Mouse (Mus musculus): Measurements from ENCODE around the gene Tmem11.
"Not testable (repeated sequence)": the region's sequence is repeated elsewhere in the genome, so short reads cannot be mapped to it uniquely, and the experiment has no call there.

The Tmem11 gene

GRCm38 (mm10) chr11:60886986-60887385 is 7.9 kb upstream of the Tmem11 start:
- not testable (repeated sequence) for DNase-seq (ENCODE audit: low read depth, low spot score)

- no peak for DNase-seq (ENCODE audit: low read depth, low spot score)
Measured at GRCm38 (mm10) chr11:60882386-60882785, 3.3 kb upstream of the Tmem11 start.

- no peak for DNase-seq (ENCODE audit: low read depth, low spot score)
Measured at GRCm38 (mm10) chr11:60880559-60880958, 1.5 kb upstream of the Tmem11 start.

GRCm38 (mm10) chr11:60879423-60879822 is 351 bp upstream of the Tmem11 start:
- peak; percentile 72 for DNase-seq (ENCODE audit: low read depth, low spot score)

GRCm38 (mm10) chr11:60878056-60878612 is 938 bp downstream of the Tmem11 start:
- peak; percentile 30 for DNase-seq (ENCODE audit: low read depth, low spot score)

- no peak for DNase-seq (ENCODE audit: low read depth, low spot score)
Measured at GRCm38 (mm10) chr11:60873101-60873500, 6.0 kb downstream of the Tmem11 start.

GRCm38 (mm10) chr11:60871409-60871808 is 7.7 kb downstream of the Tmem11 start:
- DNase-seq (ENCODE audit: low read depth, low spot score) = no peak

- DNase-seq (ENCODE audit: low read depth, low spot score) = not testable (repeated sequence)
Measured at GRCm38 (mm10) chr11:60869471-60869870, 9.6 kb downstream of the Tmem11 start.

GRCm38 (mm10) chr11:60867904-60868303 is 11.2 kb downstream of the Tmem11 start:
- no peak for DNase-seq (ENCODE audit: low read depth, low spot score)

- DNase-seq (ENCODE audit: low read depth, low spot score) = no peak
Measured at GRCm38 (mm10) chr11:60867456-60867855, 11.6 kb downstream of the Tmem11 start.

GRCm38 (mm10) chr11:60866021-60866420 is 13.1 kb downstream of the Tmem11 start:
- DNase-seq (ENCODE audit: low read depth, low spot score) = no peak

GRCm38 (mm10) chr11:60864916-60865315 is 14.2 kb downstream of the Tmem11 start:
- DNase-seq (ENCODE audit: low read depth, low spot score) = no peak

- DNase-seq (ENCODE audit: low read depth, low spot score) = no peak
Measured at GRCm38 (mm10) chr11:60864166-60864565, 14.9 kb downstream of the Tmem11 start.

GRCm38 (mm10) chr11:60863196-60863595 is 15.9 kb downstream of the Tmem11 start:
- no peak for DNase-seq (ENCODE audit: low read depth, low spot score)

GRCm38 (mm10) chr11:60861993-60862392 is 17.1 kb downstream of the Tmem11 start:
- DNase-seq (ENCODE audit: low read depth, low spot score) = no peak

- DNase-seq (ENCODE audit: low read depth, low spot score) = no peak
Measured at GRCm38 (mm10) chr11:60856587-60856986, 22.5 kb downstream of the Tmem11 start.

- no peak for DNase-seq (ENCODE audit: low read depth, low spot score)
Measured at GRCm38 (mm10) chr11:60845415-60845814, 33.7 kb downstream of the Tmem11 start.

- no peak for DNase-seq (ENCODE audit: low read depth, low spot score)
Measured at GRCm38 (mm10) chr11:60843412-60843811, 35.7 kb downstream of the Tmem11 start.

- no peak for DNase-seq (ENCODE audit: low read depth, low spot score)
Measured at GRCm38 (mm10) chr11:60841467-60842200, 37.4 kb downstream of the Tmem11 start.

GRCm38 (mm10) chr11:60837644-60838406 is 41.2 kb downstream of the Tmem11 start:
- no peak for DNase-seq (ENCODE audit: low read depth, low spot score)

- no peak for DNase-seq (ENCODE audit: low read depth, low spot score)
Measured at GRCm38 (mm10) chr11:60836897-60837296, 42.2 kb downstream of the Tmem11 start.

- peak; percentile 92 for DNase-seq (ENCODE audit: low read depth, low spot score)
Measured at GRCm38 (mm10) chr11:60830433-60831052, 48.5 kb downstream of the Tmem11 start, which contains the start of gene Dhrs7b. Dhrs7b (plus strand) TSS chr11:60830631.

Measured in forelimb bud, embryonic 11.5 days (tissue).